Mouse (Mus musculus): ENCODE measurements around the gene Rps6kb2. TPM values are rescaled to one million over a fixed set of nuclear protein-coding genes. Genes with fewer than 3 reads are reported as not detected.
"Not testable (repeated sequence)": the region's sequence is repeated elsewhere in the genome, so short reads cannot be mapped to it uniquely, and the experiment has no call there.

Rps6kb2 gene
- polyA plus RNA-seq, 1 experiment = 97.8 TPM

GRCm38 (mm10) chr19:4136463-4136862 lies 26.7 kb downstream of the Rps6kb2 start:
- 89% methylated on average over 5 of the region's 5 CpGs for WGBS
- no peak for DNase-seq
- no peak for TF ChIP-seq POLR2A (IDR thresholded peaks at IDR 0.05; ENCODE audit: control insufficient read depth, extremely low read depth, insufficient read depth, low read length, poor library complexity)
- TF ChIP-seq CTCF (IDR thresholded peaks at IDR 0.05; ENCODE audit: borderline replicate concordance, control insufficient read depth, extremely low read depth, insufficient read depth, low read length, poor library complexity) = no peak
- Histone ChIP-seq H3K4me3 (ENCODE audit: control insufficient read depth, insufficient read depth, low read length) (no peak overlapping the region), H3K36me3 (ENCODE audit: control insufficient read depth, insufficient read depth, low read length) (peaks cover 9% of the 10 kb centered on the region), H3K4me1 (replicated peaks; ENCODE audit: control insufficient read depth, insufficient read depth, low read length) (peaks cover 14% of the 10 kb centered on the region; the same call in 1 of the 2 replicates), H3K27ac (ENCODE audit: control insufficient read depth, insufficient read depth, low read length) (no peak overlapping the region), H3K27me3 (ENCODE audit: control insufficient read depth, insufficient read depth, low read length) (no peaks in the 10 kb centered on the region)

DNA sequence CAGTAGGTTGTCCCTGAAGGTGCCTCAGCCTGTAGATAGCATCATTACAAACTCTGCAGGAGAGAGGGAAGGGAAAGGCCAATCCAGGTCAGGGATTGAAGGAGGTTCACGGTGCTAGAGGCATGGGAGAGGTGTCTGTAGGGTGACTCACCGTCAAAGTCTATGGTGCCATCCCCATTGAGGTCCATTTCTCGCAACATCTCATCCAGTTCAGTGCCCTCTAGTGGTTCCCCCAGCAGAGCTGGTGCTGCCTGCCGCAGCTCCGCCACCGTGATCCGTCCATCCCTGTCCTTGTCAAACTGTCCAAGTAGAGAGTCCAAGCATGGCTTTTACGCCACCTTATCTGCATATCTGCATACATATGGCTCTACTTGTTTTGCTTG lies 27.2 kb downstream of the Rps6kb2 start:
- WGBS = 31% methylated on average over 8 of the region's 8 CpGs
- H3K27ac ChIP-seq (ENCODE audit: control insufficient read depth, insufficient read depth, low read length); H3K27me3 ChIP-seq (ENCODE audit: control insufficient read depth, insufficient read depth, low read length); H3K36me3 ChIP-seq (ENCODE audit: control insufficient read depth, insufficient read depth, low read length); DNase-seq; H3K4me3 ChIP-seq (ENCODE audit: control insufficient read depth, insufficient read depth, low read length): not testable (repeated sequence)
- peak; percentile 44; the same call in 1 of the 2 replicates for TF ChIP-seq CTCF (IDR thresholded peaks at IDR 0.05; ENCODE audit: borderline replicate concordance, control insufficient read depth, extremely low read depth, insufficient read depth, low read length, poor library complexity)
- peaks cover 14% of the 10 kb centered on the region; the same call in 1 of the 2 replicates for H3K4me1 ChIP-seq (replicated peaks; ENCODE audit: control insufficient read depth, insufficient read depth, low read length)

DNA sequence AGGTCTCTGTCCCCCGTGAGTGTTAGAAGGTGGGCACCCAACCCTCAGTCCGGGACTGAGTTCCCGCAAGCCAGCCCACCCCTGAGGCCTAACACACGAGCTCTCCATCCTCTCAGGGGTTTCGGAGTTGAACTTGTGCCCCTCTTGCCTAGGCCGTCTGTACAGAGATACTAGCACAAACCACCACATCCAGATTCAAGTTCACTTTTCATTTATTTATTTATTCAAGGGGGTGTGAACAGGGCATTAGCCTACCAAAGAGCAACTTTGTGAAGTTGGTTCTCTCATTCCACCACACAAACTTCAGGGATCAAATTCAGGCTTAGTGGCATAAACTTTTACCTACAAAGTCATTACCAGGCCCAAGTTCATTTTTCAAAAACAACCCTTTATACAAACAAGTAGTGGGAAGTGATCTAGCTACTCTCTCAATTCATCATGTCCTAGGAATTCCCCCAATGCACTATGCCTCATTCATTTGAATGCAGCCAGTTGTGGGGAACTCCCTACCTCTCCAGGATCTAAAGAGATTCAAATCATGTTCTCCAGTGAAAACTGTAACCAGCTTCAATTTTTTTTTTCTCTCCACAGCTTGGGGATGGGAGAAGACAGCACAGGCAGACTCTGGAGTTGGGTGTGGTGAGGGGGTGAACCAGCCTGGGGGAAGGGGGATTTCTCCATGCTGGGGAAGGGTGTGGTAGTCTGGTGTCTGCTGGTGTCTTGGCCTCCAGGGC lies 27.8 kb downstream of the Rps6kb2 start:
- WGBS = 96% methylated on average over 6 of the region's 6 CpGs
- not testable (repeated sequence) for DNase-seq; H3K36me3 ChIP-seq (ENCODE audit: control insufficient read depth, insufficient read depth, low read length); H3K4me3 ChIP-seq (ENCODE audit: control insufficient read depth, insufficient read depth, low read length); H3K27ac ChIP-seq (ENCODE audit: control insufficient read depth, insufficient read depth, low read length); H3K27me3 ChIP-seq (ENCODE audit: control insufficient read depth, insufficient read depth, low read length)
- peaks cover 11% of the 10 kb centered on the region; the same call in 1 of the 2 replicates for H3K4me1 ChIP-seq (replicated peaks; ENCODE audit: control insufficient read depth, insufficient read depth, low read length)

- Histone ChIP-seq H3K4me1 (replicated peaks; ENCODE audit: control insufficient read depth, insufficient read depth, low read length) (peaks cover 10% of the 10 kb centered on the region; the same call in 1 of the 2 replicates), H3K27ac (ENCODE audit: control insufficient read depth, insufficient read depth, low read length) (no peak overlapping the region), H3K27me3 (ENCODE audit: control insufficient read depth, insufficient read depth, low read length) (no peaks in the 10 kb centered on the region), H3K4me3 (ENCODE audit: control insufficient read depth, insufficient read depth, low read length) (no peak overlapping the region), H3K36me3 (ENCODE audit: control insufficient read depth, insufficient read depth, low read length) (peaks cover 9% of the 10 kb centered on the region)
- TF ChIP-seq CTCF (IDR thresholded peaks at IDR 0.05; ENCODE audit: borderline replicate concordance, control insufficient read depth, extremely low read depth, insufficient read depth, low read length, poor library complexity) (no peak), POLR2A (IDR thresholded peaks at IDR 0.05; ENCODE audit: control insufficient read depth, extremely low read depth, insufficient read depth, low read length, poor library complexity) (no peak)
- DNase-seq = no peak
- 94% methylated on average over 4 of the region's 4 CpGs for WGBS
Observed at GRCm38 (mm10) chr19:4134354-4134753, 28.8 kb downstream of the Rps6kb2 start.

- Histone ChIP-seq H3K4me1 (replicated peaks; ENCODE audit: control insufficient read depth, insufficient read depth, low read length) (peaks cover 16% of the 10 kb centered on the region), H3K36me3 (ENCODE audit: control insufficient read depth, insufficient read depth, low read length) (peaks cover 12% of the 10 kb centered on the region), H3K27me3 (ENCODE audit: control insufficient read depth, insufficient read depth, low read length) (no peaks in the 10 kb centered on the region), H3K4me3 (ENCODE audit: control insufficient read depth, insufficient read depth, low read length) (no peak overlapping the region), H3K27ac (ENCODE audit: control insufficient read depth, insufficient read depth, low read length) (no peak overlapping the region)
- 94% methylated on average over 2 of the region's 2 CpGs for WGBS
- DNase-seq = no peak
- TF ChIP-seq CTCF (IDR thresholded peaks at IDR 0.05; ENCODE audit: borderline replicate concordance, control insufficient read depth, extremely low read depth, insufficient read depth, low read length, poor library complexity) (0 out of 2 replicates have a peak, but pooled peaks have one; percentile 14), POLR2A (IDR thresholded peaks at IDR 0.05; ENCODE audit: control insufficient read depth, extremely low read depth, insufficient read depth, low read length, poor library complexity) (no peak)
Observed at GRCm38 (mm10) chr19:4131768-4132167, 31.4 kb downstream of the Rps6kb2 start.

DNA sequence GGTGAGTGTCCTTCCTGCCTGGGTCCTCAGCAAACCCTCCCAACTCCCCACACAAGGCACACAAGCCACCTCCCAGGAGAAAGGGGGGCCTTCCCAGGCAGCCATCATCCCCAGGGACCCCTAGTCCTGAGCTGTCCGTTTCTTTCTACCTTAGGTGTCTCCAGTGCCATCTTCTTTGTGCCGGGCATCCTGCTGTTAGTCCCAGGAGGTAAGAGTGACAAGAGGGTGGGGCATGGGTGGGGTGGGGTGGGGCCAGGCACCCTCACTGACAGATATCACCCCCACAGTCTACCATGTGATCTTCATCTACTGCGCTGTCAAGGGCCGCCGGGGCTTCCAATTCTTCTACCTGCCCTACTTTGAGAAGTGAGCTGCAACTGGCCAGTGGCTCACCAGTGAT lies 32.1 kb downstream of the Rps6kb2 start:
- TF ChIP-seq POLR2A (IDR thresholded peaks at IDR 0.05; ENCODE audit: control insufficient read depth, extremely low read depth, insufficient read depth, low read length, poor library complexity) = no peak
- no peak for TF ChIP-seq CTCF (IDR thresholded peaks at IDR 0.05; ENCODE audit: borderline replicate concordance, control insufficient read depth, extremely low read depth, insufficient read depth, low read length, poor library complexity)
- Histone ChIP-seq H3K27me3 (ENCODE audit: control insufficient read depth, insufficient read depth, low read length) (no peaks in the 10 kb centered on the region), H3K36me3 (ENCODE audit: control insufficient read depth, insufficient read depth, low read length) (peaks cover 12% of the 10 kb centered on the region), H3K27ac (ENCODE audit: control insufficient read depth, insufficient read depth, low read length) (no peak overlapping the region), H3K4me1 (replicated peaks; ENCODE audit: control insufficient read depth, insufficient read depth, low read length) (peaks cover 22% of the 10 kb centered on the region), H3K4me3 (ENCODE audit: control insufficient read depth, insufficient read depth, low read length) (no peak overlapping the region)
- 98% methylated on average over 5 of the region's 5 CpGs for WGBS
- no peak for DNase-seq

GRCm38 (mm10) chr19:4130106-4130505 lies 33.0 kb downstream of the Rps6kb2 start:
- DNase-seq = no peak
- Histone ChIP-seq H3K36me3 (ENCODE audit: control insufficient read depth, insufficient read depth, low read length) (peaks cover 12% of the 10 kb centered on the region), H3K27me3 (ENCODE audit: control insufficient read depth, insufficient read depth, low read length) (no peaks in the 10 kb centered on the region), H3K4me1 (replicated peaks; ENCODE audit: control insufficient read depth, insufficient read depth, low read length) (peaks cover 21% of the 10 kb centered on the region), H3K27ac (ENCODE audit: control insufficient read depth, insufficient read depth, low read length) (no peak overlapping the region), H3K4me3 (ENCODE audit: control insufficient read depth, insufficient read depth, low read length) (no peak overlapping the region)
- no peak for TF ChIP-seq CTCF (IDR thresholded peaks at IDR 0.05; ENCODE audit: borderline replicate concordance, control insufficient read depth, extremely low read depth, insufficient read depth, low read length, poor library complexity)
- TF ChIP-seq POLR2A (IDR thresholded peaks at IDR 0.05; ENCODE audit: control insufficient read depth, extremely low read depth, insufficient read depth, low read length, poor library complexity) = no peak
- WGBS = 99% methylated on average over 4 of the region's 4 CpGs

Data from thymus, adult 2 months (tissue).